Mouse (Mus musculus) spleen, postnatal 4 days (tissue): ENCODE results near the gene Gpr19.
A peak's percentile ranks its signal among the peaks of the same experiment; 100 is the strongest.

Experiments
- DNase-seq, 2 experiments: peaks; one replicate each; pipeline ENCODE4 v3.0.0; 2022; ENCODE audit warnings: low spot score in 2 of 2

The Gpr19 gene

DNA sequence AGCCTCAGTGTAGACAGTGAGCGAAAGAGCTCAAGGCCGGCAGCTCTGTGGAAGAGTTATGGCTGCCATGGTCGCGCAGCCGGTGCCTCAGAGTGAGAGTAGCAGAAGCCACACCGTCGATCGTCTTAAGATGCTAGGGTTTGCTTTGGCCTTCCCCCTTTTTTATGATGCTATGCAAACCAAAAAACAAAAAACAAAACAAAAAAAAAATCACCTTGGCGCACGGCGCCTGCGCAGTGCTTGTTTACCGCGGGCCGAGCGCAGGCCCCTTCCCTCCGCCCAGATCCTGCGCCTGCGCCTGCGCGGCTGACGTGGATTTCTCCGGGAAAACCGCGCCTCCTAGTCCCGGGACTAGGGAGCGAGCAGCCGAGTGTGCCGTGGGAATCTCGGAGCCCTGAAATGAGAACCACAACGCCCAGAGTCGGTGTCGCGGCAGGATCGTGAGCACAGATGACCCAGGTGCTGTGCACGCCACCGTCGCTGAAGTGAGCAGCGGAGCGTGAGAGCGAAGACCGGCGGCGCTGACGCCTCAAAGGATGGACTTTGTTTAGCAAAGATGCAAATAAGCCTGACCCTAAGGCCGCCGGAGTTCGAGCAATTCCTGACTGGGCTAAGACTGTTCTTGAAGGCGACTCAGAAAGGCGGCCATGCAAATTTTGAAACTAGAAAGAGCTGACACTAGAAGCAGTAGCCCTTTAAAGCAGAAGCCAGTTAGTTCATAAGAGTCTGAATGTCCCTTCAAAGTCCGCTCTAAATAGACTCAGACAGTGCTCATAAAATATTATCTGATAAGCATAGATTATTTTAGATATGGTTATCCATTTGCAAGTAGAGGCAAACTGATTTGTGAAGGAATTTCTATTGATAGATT is at the start of gene Gpr19:
TSS of gene Gpr19 (minus strand) at position 484 of the 871 bp plus-strand sequence.
- peak; percentile 81 to 91 for DNase-seq

DNA sequence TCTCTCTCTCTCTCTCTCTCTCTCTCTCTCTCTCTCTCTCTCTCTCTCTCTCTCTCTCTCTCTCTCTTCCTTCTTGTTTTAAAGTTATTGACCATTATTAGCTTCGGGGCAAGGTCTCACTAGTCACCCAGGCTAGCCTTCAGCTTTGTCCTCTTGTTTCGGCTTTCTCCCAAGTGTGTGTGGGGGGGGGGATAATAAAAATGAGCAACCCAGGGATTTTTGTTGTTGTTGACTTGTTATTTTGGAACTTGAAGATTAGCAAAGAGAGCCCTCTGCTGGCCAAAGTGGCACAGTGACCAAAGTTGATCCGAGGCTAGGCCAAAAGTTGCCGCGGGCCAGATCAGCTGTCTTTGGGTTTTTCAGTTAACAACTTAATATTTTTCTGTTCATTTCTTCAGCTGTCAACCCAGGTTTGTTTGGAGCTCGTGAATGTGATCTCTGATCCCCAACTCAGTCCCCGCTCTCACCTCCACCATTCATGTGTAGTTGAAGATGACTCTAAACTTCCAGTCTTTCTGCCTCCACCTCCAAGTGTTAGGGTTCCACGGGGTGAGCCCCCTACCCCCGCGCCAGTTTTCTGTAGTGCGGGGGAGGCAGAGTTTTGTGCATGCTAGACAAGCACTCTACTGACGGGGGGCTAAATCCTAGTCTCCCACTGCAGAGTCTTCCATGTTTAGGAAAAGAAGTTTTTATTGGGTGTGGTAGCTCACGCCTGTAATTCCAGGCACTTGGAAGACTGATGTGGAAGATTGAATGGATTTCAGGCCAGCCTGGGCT is 49.1 kb upstream of the Gpr19 start:
- DNase-seq = peak; percentile 73 to 85

DNA sequence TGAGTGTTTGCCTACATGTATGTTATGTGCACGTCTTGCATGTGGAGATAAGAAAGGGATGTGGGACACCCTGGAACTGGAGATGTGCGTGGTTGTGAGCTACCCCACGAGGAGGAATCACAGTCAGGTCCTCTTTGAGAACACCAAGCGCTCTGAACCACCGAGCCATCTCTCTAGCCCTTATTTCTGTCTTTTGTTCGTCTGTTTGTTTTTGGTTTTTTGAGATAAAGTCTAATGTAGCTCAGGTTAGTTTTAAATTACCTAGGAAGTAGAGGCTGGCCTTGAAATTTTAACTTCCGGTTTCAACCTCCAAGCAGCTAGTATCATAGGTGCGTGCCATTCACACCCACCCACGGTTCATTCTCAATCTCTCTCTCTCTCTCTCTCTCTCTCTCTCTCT is 48.5 kb upstream of the Gpr19 start:
- DNase-seq = no peak

DNA sequence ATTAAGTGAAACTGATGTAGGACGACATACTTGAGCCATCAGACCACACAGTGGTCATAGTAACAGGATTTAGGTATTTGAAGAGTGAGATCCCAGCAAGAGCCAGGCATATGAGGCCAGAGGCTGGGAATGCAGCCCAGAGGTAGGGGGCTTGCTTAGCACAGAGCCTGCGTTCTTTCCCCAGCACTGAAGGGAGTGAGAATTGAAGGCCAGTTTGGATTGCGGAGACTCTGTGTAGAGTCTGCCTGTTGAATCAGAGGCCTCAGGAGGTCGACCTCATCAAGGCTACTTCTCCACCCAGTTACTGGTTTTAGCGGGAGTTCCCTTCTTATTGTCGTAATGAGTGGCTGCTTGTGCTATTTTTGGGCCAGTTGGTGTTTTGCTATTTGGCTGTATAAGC is 47.7 kb upstream of the Gpr19 start:
- DNase-seq = no peak

GRCm38 (mm10) chr6:134943759-134944407 is 45.5 kb upstream of the Gpr19 start:
- no peak for DNase-seq

DNA sequence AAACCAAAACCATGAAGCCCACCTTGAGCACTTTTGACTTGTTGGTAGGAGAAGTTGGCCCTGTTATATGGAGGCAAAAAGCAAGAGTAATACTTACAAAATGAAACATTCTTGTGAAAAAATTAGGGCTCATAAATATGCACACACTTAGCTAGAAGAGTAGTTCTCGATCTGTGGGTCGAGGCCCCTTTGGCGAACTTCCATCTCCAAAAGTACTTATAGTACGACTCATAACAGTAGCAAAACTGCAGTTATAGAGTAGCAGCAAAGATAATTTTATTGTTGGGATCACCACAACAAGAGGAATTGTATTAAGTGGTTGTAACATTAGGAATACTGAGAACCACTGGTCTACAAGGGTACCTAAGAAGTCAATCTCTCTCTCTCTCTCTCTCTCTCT is 41.4 kb upstream of the Gpr19 start:
- DNase-seq = no peak

GRCm38 (mm10) chr6:134934305-134934704 is 35.9 kb upstream of the Gpr19 start:
- DNase-seq = no peak

GRCm38 (mm10) chr6:134933207-134933558 is 34.8 kb upstream of the Gpr19 start:
- DNase-seq = no peak

DNA sequence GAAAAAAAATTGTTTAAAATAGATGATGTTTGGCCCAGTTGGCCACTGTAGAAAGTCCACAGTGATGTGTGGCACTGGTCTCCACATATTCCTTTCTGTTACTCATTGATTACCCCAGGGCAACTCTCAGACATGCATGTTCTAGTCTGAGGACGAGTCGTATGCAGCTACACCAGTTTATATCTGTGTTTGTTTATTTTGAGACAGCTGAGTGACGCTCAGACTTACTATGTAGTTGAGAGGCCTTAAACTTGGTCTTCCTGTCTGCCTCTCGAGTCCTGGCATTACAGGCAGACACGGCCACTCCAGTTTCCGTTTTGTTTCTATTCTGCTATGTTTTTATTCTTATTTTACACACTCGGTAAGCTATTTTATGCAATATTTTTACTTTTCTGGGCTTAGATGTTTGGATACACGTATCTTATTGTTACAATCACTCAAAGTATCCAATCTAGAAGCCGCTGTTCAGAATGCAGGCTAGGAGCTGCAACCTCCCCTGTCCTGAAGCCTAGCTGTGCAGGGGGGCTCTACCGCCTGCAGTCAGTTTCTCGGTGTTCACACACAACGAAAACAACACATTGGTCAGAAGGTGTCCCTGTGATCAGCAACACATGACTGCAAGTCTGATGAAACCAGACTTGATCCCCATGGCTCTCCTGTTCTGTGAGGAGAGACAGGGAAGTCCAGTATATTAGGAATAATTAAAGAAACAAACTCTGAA is 34.3 kb upstream of the Gpr19 start:
- no peak for DNase-seq

GRCm38 (mm10) chr6:134931146-134931545 is 32.8 kb upstream of the Gpr19 start:
- no peak for DNase-seq

GRCm38 (mm10) chr6:134930383-134930782 is 32.0 kb upstream of the Gpr19 start:
- no peak for DNase-seq

DNA sequence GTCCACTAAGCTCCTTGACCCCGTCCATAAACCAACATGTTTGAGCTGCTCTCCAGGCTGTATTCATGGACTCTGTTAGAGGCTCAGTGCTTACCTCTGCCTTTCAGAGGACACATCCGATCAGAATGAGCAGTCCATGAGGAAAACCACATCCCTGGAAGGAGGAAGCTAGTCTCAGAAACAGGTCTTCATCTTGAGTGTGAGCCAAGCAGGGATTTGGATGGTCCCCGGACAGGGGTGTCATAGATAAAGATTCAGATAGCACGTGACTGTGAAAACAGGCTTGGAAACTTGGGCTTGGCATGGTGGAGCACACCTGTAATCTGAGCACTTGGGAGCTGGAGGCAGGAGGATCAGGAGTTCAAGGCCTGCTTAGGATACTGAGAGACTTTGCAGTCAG is 31.5 kb upstream of the Gpr19 start:
- DNase-seq = peak in 1 of 2 experiments; percentile 65

- peak; percentile 62 to 86 for DNase-seq
These were observed 30.5 kb upstream of the Gpr19 start for GRCm38 (mm10) chr6:134928889-134929310.

DNA sequence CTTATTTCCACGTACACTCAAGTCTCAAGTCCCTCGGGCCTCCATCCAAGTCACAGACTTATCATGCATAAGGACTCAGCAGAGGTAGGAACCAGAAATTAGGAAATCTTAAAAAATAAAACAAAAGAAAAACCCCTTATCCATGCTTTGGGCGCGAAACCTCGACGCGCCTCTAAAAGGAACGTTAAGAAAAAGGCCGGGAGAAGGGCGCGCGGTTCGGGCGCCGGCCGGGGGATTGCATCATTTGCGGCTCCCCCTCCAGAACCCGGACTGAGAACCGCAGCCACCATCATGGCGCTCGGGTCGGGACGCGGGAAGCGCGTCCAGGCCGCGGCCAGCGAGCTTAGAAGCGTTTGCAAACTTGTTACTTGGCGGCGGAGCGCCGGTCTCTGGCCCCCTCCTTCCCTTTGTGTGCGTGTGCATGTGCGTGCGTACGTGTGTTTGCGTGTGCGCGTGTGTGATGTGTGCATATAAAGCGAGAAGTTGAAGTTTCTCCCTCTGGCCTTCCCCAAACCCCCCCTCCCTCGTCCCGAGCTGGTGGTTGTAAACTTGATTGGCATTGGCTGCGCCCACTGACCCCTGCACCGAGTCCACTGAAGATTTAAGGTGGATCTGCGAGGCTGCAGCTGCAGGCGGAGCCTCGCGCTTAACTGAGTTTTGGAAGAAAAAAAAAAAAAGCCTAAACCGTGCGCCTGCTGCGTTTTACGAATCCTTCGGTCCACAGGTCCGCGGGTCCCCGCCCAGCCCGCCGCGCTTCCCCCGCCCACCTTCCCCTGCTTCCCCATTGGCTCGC is 29.9 kb upstream of the Gpr19 start:
- peak; percentile 82 to 89 for DNase-seq

GRCm38 (mm10) chr6:134927595-134928095 is 29.3 kb upstream of the Gpr19 start:
- DNase-seq = no peak

GRCm38 (mm10) chr6:134926803-134927594 is 28.6 kb upstream of the Gpr19 start:
- DNase-seq = peak; percentile 70 to 88

DNA sequence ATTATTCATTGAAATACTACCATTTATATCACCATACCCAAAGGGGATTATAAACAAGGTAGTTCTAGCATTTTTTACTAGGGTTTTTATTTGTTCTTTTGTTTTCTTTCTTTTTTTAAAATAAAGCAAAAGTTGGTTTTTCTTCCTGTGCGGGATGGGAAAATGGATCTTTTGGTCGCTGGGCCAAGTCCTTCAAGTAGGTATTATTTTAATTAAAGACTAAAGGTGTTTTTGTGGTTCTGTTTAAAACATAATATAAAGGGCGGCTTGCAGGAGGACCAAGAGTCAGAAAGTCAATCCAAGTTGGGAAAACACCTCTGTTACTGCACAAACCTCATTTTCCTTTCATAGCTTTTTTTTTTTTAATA is 27.9 kb upstream of the Gpr19 start:
- DNase-seq = no peak

DNA sequence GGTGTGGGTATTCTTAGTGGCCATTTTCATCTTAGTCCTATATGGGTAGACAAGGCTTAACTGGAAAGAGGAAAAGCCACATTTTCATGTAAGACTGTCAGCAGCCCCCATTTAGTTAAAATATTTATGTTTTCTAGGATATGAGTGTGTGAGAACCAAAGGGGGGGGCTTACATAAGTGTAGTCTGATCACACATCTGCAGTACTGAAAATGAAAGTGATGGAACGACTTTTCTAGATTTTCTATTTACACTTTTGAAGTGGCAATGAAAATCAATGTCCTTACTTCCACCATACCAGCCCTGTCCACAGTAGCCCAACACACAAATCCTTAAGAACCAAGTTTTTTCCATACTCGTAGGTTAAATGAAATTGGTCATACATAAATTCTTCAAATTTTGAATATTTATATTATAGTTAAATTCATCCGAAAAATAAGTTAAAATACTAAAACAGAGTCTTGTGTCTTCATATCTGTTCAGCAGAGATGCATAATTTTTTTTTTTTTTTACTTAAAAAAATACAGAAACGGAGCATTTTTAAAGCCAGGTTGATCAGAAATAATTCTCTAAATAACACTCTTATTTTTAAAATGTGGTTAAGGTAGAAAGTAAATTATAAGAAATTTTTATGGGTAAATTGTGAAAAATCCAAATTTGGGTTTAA is 27.4 kb upstream of the Gpr19 start:
- DNase-seq = no peak

GRCm38 (mm10) chr6:134924262-134924661 is 25.9 kb upstream of the Gpr19 start:
- DNase-seq = no peak
